Mouse (Mus musculus) limb, embryonic 11.5 days (tissue): ENCODE data around the gene Rcl1. TPM values are rescaled to one million over a fixed set of nuclear protein-coding genes. Genes with fewer than 3 reads are reported as not detected.

Source experiments
- ATAC-seq: fragments of 200-750 bp; cut with Nextera tagmentation; 2 replicates; pipeline ENCODE4 v1.8.0; 2017; ENCODE audit warnings: low read depth; ENCODE audit not compliant: insufficient number of reproducible peaks, low FRiP score, low TSS enrichment
- DNase-seq: peaks from one replicate; pipeline ENCODE4 v3.0.0-alpha.2; 2015; ENCODE audit warnings: low spot score
- H3K27ac ChIP-seq: fragments of 300-500 bp; sonication (generic); replicated peaks from 2 replicates; pipeline ENCODE4 v1.5.1; 2014; ENCODE audit warnings: low read depth, mild to moderate bottlenecking, low read length
- H3K27me3 ChIP-seq: fragments of 300-500 bp; sonication (generic); 2 replicates; pipeline ENCODE4 v1.6.1; 2014; ENCODE audit warnings: mild to moderate bottlenecking, low read length, mixed read lengths; ENCODE audit not compliant: control insufficient read depth, insufficient read depth
- H3K36me3 ChIP-seq: fragments of 300-500 bp; sonication (generic); 2 replicates; pipeline ENCODE4 v1.6.1; 2014; ENCODE audit warnings: mild to moderate bottlenecking, low read length, moderate library complexity, mixed read lengths; ENCODE audit not compliant: control insufficient read depth, insufficient read depth
- H3K4me1 ChIP-seq: fragments of 300-500 bp; sonication (generic); 2 replicates; pipeline ENCODE4 v1.6.1; 2014; ENCODE audit warnings: low read length, mixed read lengths; ENCODE audit not compliant: control insufficient read depth, insufficient read depth
- H3K4me2 ChIP-seq: fragments of 300-500 bp; sonication (generic); 2 replicates; pipeline ENCODE4 v1.6.1; 2014; ENCODE audit warnings: low read depth, mild to moderate bottlenecking, moderate library complexity; ENCODE audit not compliant: severe bottlenecking
- H3K4me3 ChIP-seq: fragments of 300-500 bp; sonication (generic); 2 replicates; pipeline ENCODE4 v1.5.1; 2014; ENCODE audit warnings: low read depth, low read length
- H3K9ac ChIP-seq: fragments of 300-500 bp; sonication (generic); 2 replicates; pipeline ENCODE4 v1.6.1; 2014; ENCODE audit warnings: mild to moderate bottlenecking, low read length
- H3K9me3 ChIP-seq: fragments of 300-500 bp; sonication (generic); 2 replicates; pipeline ENCODE4 v1.6.1; 2016; ENCODE audit warnings: low read length; ENCODE audit not compliant: control insufficient read depth
- WGBS: fragments of 180-500 bp; shearing (Covaris S2); extraction: QIAGEN DNeasy Blood & Tissue Kit; methylation state at CpG from one replicate; pipeline ENCODE4 v1.1.7; 2014; 5-methylcytosine and 5-hydroxymethylcytosine counted together
- polyA plus RNA-seq: library from polyadenylated mRNA; unstranded; fragments of >200 nt; fragmentation: Nextera tagmentation; extraction: Ambion mirVana; gene quantifications from 2 replicates; pipeline ENCODE4 v1.2.1, GENCODE M21; 2014

Rcl1 gene
- polyA plus RNA-seq, 1 experiment from 2014 or later: 68.3 TPM

DNA sequence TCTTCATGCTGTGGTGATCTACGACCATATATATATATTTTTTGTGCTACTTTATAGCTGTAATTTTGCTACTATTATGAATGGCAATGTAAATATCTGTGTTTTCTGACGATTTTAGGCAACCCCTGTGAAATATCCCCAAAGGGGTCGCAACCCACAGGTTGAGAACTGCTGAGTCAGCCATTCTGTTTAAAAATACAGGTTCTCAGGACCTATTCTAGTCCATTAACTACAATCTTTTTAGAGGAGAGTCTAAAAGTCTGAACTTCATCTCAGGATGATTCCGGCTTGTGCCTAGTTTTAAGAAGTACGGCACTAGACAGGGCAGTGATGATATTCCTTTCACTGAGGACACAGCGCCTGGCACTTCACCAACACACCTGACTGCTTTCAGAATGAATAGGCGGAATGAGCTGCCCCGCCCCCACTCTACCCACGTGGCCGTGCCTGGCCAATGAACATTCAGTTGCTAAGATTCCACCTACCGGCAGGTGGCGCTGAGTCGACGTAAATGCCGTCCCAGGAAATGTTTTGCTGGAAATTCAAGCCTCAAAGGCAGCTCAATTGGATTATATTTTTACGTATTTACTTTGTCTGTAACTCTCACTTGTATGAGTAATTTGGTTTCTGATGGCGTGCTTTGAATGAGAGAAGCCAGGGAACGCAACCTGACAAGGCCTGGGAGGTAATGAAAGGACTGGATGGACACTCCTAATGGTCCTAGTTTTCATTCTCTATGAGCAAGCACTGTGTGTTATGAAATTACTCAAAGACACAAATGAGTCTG, 37.4 kb upstream of the Rcl1 start:
- Histone ChIP-seq H3K27me3 (no peaks in the 10 kb centered on the region), H3K4me1 (no peaks in the 10 kb centered on the region), H3K4me3 (no peak overlapping the region), H3K27ac (no peak overlapping the region; the same call in 1 of the 2 replicates), H3K36me3 (no peaks in the 10 kb centered on the region), H3K4me2 (peak overlapping the region; percentile 23; the same call in 1 of the 2 replicates), H3K9ac (no peak overlapping the region), H3K9me3 (no peaks in the 10 kb centered on the region)
- DNase-seq: peak; percentile 97
- ATAC-seq: peak; percentile 69; the same call in 1 of the 2 replicates
- WGBS: 17% methylated on average over 18 of the region's 18 CpGs

GRCm38 (mm10) chr19:29064451-29065102, 36.6 kb upstream of the Rcl1 start:
- no peaks in the 10 kb centered on the region for H3K4me1 ChIP-seq
- no peaks in the 10 kb centered on the region for H3K27me3 ChIP-seq
- H3K9ac ChIP-seq: no peak overlapping the region
- WGBS: 68% methylated on average over 9 of the region's 9 CpGs
- no peaks in the 10 kb centered on the region for H3K36me3 ChIP-seq
- H3K4me2 ChIP-seq: no peak overlapping the region
- no peaks in the 10 kb centered on the region for H3K9me3 ChIP-seq
- H3K27ac ChIP-seq: no peak overlapping the region; the same call in 1 of the 2 replicates
- no peak for ATAC-seq
- no peak overlapping the region for H3K4me3 ChIP-seq
- no peak for DNase-seq

DNA sequence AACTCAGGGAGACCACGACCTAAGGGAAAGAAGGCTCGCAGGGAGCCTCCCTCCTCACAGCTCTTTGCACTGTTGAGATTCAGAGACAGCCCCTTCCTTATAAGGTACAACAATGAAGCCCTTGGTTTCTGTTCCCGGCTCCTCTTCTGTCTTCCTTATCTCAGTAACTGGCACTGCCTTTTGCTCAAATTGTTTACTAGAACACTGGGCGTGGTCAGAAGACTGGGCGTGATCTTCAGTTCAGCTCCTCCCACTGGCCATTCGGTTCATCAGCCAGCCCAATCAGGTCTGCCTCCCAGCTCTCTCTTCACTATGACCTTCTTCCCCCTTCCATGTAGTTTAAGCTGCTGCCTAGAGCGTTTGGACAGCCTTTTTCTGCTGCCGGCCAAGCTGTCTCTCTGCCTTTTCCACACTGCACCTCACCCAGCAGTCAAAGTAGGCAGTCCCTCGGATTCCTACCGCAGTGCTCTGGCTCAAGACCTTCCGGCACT, 34.1 kb upstream of the Rcl1 start:
- Histone ChIP-seq H3K4me2 (peak overlapping the region; percentile 11; the same call in 1 of the 2 replicates), H3K9ac (0 out of 2 replicates have a peak overlapping the region, but pooled peaks have one; percentile 13), H3K9me3 (no peaks in the 10 kb centered on the region), H3K36me3 (no peaks in the 10 kb centered on the region), H3K27me3 (no peaks in the 10 kb centered on the region), H3K4me1 (no peaks in the 10 kb centered on the region), H3K4me3 (no peak overlapping the region), H3K27ac (no peak overlapping the region)
- 18% methylated on average over 11 of the region's 11 CpGs for WGBS
- ATAC-seq: no peak
- DNase-seq: peak; percentile 51

- Histone ChIP-seq H3K4me2 (no peak overlapping the region), H3K27me3 (no peaks in the 10 kb centered on the region), H3K36me3 (no peaks in the 10 kb centered on the region), H3K27ac (no peak overlapping the region), H3K4me3 (no peak overlapping the region), H3K4me1 (no peaks in the 10 kb centered on the region), H3K9ac (no peak overlapping the region), H3K9me3 (no peaks in the 10 kb centered on the region)
- no peak for ATAC-seq
- DNase-seq: no peak
- 68% methylated on average over 5 of the region's 5 CpGs for WGBS
These were observed 32.0 kb upstream of the Rcl1 start for GRCm38 (mm10) chr19:29069195-29069594.

- Histone ChIP-seq H3K27ac (no peak overlapping the region), H3K9ac (no peak overlapping the region), H3K36me3 (no peaks in the 10 kb centered on the region), H3K4me2 (no peak overlapping the region), H3K9me3 (no peaks in the 10 kb centered on the region), H3K4me3 (no peak overlapping the region), H3K4me1 (no peaks in the 10 kb centered on the region), H3K27me3 (no peaks in the 10 kb centered on the region)
- WGBS: 62% methylated on average over 6 of the region's 6 CpGs
- DNase-seq (no peak), ATAC-seq (no peak)
These were observed 26.4 kb upstream of the Rcl1 start for GRCm38 (mm10) chr19:29074802-29075201.

DNA sequence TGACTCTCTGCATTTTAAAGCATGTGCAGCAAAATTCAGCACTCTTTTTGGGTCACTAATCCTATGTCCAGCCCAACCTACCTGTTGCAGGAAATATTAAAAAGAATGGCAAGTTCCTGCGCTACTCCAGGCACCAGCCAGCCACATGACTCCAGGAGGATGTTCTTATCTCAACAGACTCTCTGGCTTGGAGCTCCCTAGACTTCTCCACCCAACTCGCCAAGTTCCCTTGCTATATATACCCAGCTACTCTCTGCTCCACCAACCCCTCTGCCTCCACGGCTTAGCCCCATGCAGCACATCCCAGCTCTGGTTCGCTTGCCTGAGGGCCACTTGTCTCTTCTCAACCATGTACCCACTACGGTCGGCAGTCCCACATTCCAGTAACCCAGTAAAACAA, 12.5 kb upstream of the Rcl1 start:
- Histone ChIP-seq H3K9ac (no peak overlapping the region), H3K4me2 (no peak overlapping the region), H3K27ac (no peak overlapping the region), H3K4me3 (no peak overlapping the region), H3K9me3 (no peaks in the 10 kb centered on the region), H3K27me3 (no peaks in the 10 kb centered on the region), H3K4me1 (no peaks in the 10 kb centered on the region), H3K36me3 (no peaks in the 10 kb centered on the region)
- DNase-seq (no peak), ATAC-seq (no peak)
- WGBS: 84% methylated on average over 6 of the region's 6 CpGs

- Histone ChIP-seq H3K9ac (no peak overlapping the region), H3K4me3 (no peak overlapping the region), H3K9me3 (no peaks in the 10 kb centered on the region), H3K27ac (no peak overlapping the region), H3K27me3 (no peaks in the 10 kb centered on the region), H3K4me1 (no peaks in the 10 kb centered on the region), H3K36me3 (no peaks in the 10 kb centered on the region), H3K4me2 (no peak overlapping the region)
- DNase-seq (no peak), ATAC-seq (no peak)
These were observed 9.0 kb upstream of the Rcl1 start for GRCm38 (mm10) chr19:29092194-29092593.

DNA sequence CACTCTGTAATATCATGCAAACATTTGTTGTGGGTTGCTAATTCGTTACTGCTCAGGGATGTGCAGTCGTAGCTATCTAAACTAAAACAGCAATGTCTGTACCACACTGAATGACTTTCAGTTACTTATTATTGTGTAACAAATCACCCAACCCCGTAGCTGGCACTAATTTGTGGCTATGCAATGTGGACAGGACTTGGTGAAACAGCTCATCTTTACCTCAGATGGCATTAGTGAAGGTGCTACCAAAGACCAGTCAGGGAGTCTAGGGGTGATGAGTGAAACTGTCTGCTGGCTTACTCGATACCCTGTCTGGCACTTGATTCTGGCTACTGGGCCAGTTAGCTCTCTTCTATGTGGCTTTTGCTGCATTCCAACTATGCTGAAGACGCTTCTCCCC, 2.1 kb upstream of the Rcl1 start:
- 81% methylated on average over 5 of the region's 5 CpGs for WGBS
- no peak for DNase-seq
- Histone ChIP-seq H3K9me3 (no peaks in the 10 kb centered on the region), H3K4me2 (no peak overlapping the region), H3K4me3 (no peak overlapping the region), H3K27ac (no peak overlapping the region), H3K27me3 (no peaks in the 10 kb centered on the region), H3K4me1 (0 out of 2 replicates have a peak, but pooled peaks cover 5% of the 10 kb centered on the region), H3K36me3 (peaks cover 1% of the 10 kb centered on the region; the same call in 1 of the 2 replicates), H3K9ac (no peak overlapping the region)
- no peak for ATAC-seq
